Mouse (Mus musculus): Measurements from ENCODE around the gene Tusc2. TPM values are rescaled to one million over a fixed set of nuclear protein-coding genes. Genes with fewer than 3 reads are reported as not detected.
"Not testable (repeated sequence)": the region's sequence is repeated elsewhere in the genome, so short reads cannot be mapped to it uniquely, and the experiment has no call there.

Tusc2 gene
- polyA plus RNA-seq, 1 experiment from 2014 or later = 126 TPM

DNA sequence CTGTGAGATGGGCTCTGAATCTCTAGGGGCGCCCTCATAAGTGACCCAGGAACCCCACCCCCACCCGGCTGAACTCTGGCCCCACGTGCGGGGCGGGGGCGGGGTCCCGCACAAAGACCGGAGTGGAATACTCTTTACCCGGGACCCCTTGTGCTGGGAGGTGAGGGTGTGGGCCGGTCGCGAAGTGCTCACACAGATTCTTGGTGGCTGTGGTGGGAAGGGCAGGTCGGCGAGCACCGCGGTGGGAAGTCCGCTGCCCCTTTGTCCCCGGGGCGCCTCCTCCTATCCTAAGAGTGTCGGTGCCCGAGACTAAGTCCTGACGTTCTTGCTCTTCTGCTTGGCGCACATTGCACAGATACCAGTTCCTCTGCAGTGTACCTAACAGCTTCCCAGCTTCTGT lies 6.2 kb downstream of the Tusc2 start:
- Histone ChIP-seq H3K36me3 (ENCODE audit: control insufficient read depth, insufficient read depth, low read length) (peaks cover 27% of the 10 kb centered on the region), H3K4me2 (ENCODE audit: low read depth, low read length) (peak overlapping the region; percentile 95), H3K27ac (ENCODE audit: low read depth, low read length) (peak overlapping the region; percentile 85), H3K9ac (replicated peaks; ENCODE audit: low read depth, low read length) (peak overlapping the region; percentile 86), H3K4me1 (ENCODE audit: control insufficient read depth, insufficient read depth, low read length) (peaks cover 35% of the 10 kb centered on the region), H3K27me3 (ENCODE audit: control insufficient read depth, insufficient read depth, low read length) (no peaks in the 10 kb centered on the region), H3K9me3 (ENCODE audit: control insufficient read depth, low read length) (no peaks in the 10 kb centered on the region), H3K4me3 (ENCODE audit: low read depth, low read length) (peak overlapping the region; percentile 88)
- 1% methylated on average over 23 of the region's 23 CpGs for WGBS
- ATAC-seq (ENCODE audit: low read depth) = peak; percentile 21

DNA sequence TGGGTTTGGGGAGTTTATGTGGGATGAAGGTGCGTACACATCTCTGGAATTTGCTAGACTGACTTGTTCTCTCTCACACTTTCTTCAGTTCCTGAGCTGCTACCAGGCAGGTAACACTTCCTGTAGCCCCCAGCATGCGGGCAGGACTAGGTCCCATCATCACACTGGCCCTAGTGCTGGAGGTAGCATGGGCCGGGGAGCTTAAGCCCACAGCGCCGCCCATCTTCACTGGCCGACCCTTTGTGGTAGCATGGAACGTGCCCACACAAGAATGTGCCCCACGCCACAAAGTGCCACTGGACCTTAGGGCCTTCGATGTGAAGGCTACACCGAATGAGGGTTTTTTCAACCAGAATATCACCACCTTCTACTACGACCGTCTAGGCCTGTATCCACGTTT lies 7.0 kb downstream of the Tusc2 start:
- no peak overlapping the region for H3K27ac ChIP-seq (ENCODE audit: low read depth, low read length)
- no peaks in the 10 kb centered on the region for H3K9me3 ChIP-seq (ENCODE audit: control insufficient read depth, low read length)
- H3K4me2 ChIP-seq (ENCODE audit: low read depth, low read length) = peak overlapping the region; percentile 95
- H3K9ac ChIP-seq (replicated peaks; ENCODE audit: low read depth, low read length) = peak overlapping the region; percentile 86
- ATAC-seq (ENCODE audit: low read depth) = no peak
- H3K4me3 ChIP-seq (ENCODE audit: low read depth, low read length) = peak overlapping the region; percentile 88
- no peaks in the 10 kb centered on the region for H3K27me3 ChIP-seq (ENCODE audit: control insufficient read depth, insufficient read depth, low read length)
- peaks cover 35% of the 10 kb centered on the region for H3K4me1 ChIP-seq (ENCODE audit: control insufficient read depth, insufficient read depth, low read length)
- peaks cover 30% of the 10 kb centered on the region for H3K36me3 ChIP-seq (ENCODE audit: control insufficient read depth, insufficient read depth, low read length)
- WGBS = 50% methylated on average over 13 of the region's 13 CpGs

DNA sequence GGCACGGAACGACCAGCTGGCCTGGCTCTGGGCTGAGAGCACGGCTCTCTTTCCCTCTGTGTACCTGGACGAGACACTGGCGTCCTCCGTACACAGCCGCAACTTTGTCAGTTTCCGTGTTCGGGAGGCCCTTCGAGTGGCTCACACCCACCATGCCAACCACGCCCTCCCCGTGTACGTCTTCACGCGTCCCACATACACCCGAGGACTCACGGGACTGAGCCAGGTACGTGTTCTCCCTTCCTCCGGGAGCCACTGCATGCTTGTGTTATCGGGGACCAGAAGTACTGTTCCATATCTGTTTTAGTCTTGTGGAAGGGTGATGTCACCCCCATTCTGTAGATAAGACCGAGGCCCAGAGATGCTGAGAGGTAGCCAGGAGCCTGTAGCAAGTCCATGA lies 7.8 kb downstream of the Tusc2 start:
- no peak for ATAC-seq (ENCODE audit: low read depth)
- Histone ChIP-seq H3K4me2 (ENCODE audit: low read depth, low read length) (peak overlapping the region; percentile 95), H3K36me3 (ENCODE audit: control insufficient read depth, insufficient read depth, low read length) (peaks cover 24% of the 10 kb centered on the region), H3K9ac (replicated peaks; ENCODE audit: low read depth, low read length) (peak overlapping the region; percentile 21; the same call in 1 of the 2 replicates), H3K4me3 (ENCODE audit: low read depth, low read length) (peak overlapping the region; percentile 88; the same call in 1 of the 2 replicates), H3K9me3 (ENCODE audit: control insufficient read depth, low read length) (no peaks in the 10 kb centered on the region), H3K27me3 (ENCODE audit: control insufficient read depth, insufficient read depth, low read length) (no peaks in the 10 kb centered on the region), H3K27ac (ENCODE audit: low read depth, low read length) (no peak overlapping the region), H3K4me1 (ENCODE audit: control insufficient read depth, insufficient read depth, low read length) (peaks cover 35% of the 10 kb centered on the region)
- WGBS = 97% methylated on average over 21 of the region's 21 CpGs

DNA sequence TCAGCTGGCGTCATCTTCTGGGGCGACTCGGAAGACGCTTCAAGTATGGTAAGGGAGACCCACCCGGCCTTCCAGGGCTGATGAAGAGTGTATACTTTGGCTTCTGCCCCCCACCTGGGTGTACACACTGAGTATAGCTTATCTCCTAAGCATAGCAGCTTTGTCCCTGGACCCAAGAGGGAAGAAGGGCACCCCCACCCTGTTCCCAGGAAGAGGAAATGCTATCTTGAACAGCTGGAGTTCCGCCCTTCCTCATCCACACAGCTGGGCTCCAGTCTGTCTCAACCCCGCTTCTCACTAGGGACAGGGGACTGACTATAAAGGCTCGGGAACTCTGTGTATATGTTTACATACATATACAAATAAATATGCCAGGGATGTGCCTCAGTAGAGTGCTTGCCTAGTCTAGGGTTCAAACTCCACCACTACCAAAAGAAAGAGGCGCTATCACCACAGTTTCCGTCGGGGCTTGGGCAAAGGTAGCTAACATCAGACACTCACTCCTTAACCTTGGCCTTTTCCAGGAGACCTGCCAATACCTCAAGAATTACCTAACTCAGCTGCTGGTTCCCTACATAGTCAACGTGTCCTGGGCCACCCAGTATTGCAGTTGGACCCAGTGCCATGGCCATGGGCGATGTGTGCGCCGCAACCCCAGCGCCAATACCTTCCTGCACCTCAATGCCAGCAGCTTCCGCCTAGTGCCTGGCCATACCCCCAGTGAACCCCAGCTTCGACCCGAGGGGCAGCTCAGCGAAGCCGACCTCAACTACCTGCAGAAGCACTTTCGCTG lies 8.7 kb downstream of the Tusc2 start:
- ATAC-seq (ENCODE audit: low read depth) = no peak
- no peaks in the 10 kb centered on the region for H3K27me3 ChIP-seq (ENCODE audit: control insufficient read depth, insufficient read depth, low read length)
- no peak overlapping the region for H3K27ac ChIP-seq (ENCODE audit: low read depth, low read length)
- WGBS = 94% methylated on average over 22 of the region's 22 CpGs
- peaks cover 35% of the 10 kb centered on the region for H3K4me1 ChIP-seq (ENCODE audit: control insufficient read depth, insufficient read depth, low read length)
- no peak overlapping the region for H3K4me3 ChIP-seq (ENCODE audit: low read depth, low read length)
- H3K36me3 ChIP-seq (ENCODE audit: control insufficient read depth, insufficient read depth, low read length) = peaks cover 24% of the 10 kb centered on the region
- no peak overlapping the region for H3K9ac ChIP-seq (replicated peaks; ENCODE audit: low read depth, low read length)
- no peaks in the 10 kb centered on the region for H3K9me3 ChIP-seq (ENCODE audit: control insufficient read depth, low read length)
- H3K4me2 ChIP-seq (ENCODE audit: low read depth, low read length) = 0 out of 2 replicates have a peak overlapping the region, but pooled peaks have one; percentile 95

DNA sequence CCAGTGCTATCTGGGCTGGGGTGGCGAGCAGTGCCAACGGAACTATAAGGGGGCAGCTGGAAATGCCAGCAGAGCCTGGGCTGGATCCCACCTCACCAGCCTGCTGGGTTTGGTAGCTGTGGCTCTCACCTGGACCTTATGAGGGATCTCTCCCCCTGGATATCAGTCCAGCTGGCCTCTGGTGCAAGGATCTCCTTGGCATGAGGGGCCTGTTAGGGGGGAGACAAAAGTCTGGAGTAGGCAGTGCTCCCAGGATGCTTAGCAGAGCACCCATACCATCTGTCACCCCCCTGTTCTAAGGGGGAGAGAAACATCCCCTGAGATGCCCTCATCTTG lies 9.2 kb downstream of the Tusc2 start:
- no peaks in the 10 kb centered on the region for H3K27me3 ChIP-seq (ENCODE audit: control insufficient read depth, insufficient read depth, low read length)
- H3K36me3 ChIP-seq (ENCODE audit: control insufficient read depth, insufficient read depth, low read length) = peaks cover 24% of the 10 kb centered on the region
- H3K27ac ChIP-seq (ENCODE audit: low read depth, low read length) = no peak overlapping the region
- WGBS = 100% methylated on average over 2 of the region's 2 CpGs
- no peak overlapping the region for H3K4me2 ChIP-seq (ENCODE audit: low read depth, low read length)
- no peaks in the 10 kb centered on the region for H3K9me3 ChIP-seq (ENCODE audit: control insufficient read depth, low read length)
- no peak overlapping the region for H3K4me3 ChIP-seq (ENCODE audit: low read depth, low read length)
- H3K9ac ChIP-seq (replicated peaks; ENCODE audit: low read depth, low read length) = no peak overlapping the region
- peaks cover 31% of the 10 kb centered on the region for H3K4me1 ChIP-seq (ENCODE audit: control insufficient read depth, insufficient read depth, low read length)
- ATAC-seq (ENCODE audit: low read depth) = no peak

DNA sequence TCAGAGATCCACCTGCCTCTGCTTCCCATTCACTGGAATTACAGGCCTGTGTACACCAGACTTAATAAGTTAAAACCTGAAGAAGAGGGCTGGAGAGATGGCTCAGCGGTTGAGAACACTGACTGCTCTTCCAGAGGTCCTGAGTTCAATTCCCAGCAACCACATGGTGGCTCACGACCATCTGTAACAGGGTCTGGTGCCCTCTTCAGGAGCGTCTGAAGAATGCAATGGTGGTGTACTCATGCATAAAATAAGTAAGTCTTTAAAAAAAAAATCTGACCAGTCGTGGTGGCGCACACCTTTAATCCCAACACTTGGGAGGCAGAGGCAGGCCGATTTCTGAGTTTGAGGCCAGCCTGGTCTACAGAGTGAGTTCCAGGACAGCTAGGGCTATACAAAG lies 10.7 kb downstream of the Tusc2 start:
- not testable (repeated sequence) for H3K9me3 ChIP-seq (ENCODE audit: control insufficient read depth, low read length); H3K4me2 ChIP-seq (ENCODE audit: low read depth, low read length); H3K27ac ChIP-seq (ENCODE audit: low read depth, low read length); ATAC-seq (ENCODE audit: low read depth); H3K4me3 ChIP-seq (ENCODE audit: low read depth, low read length); H3K27me3 ChIP-seq (ENCODE audit: control insufficient read depth, insufficient read depth, low read length); H3K9ac ChIP-seq (replicated peaks; ENCODE audit: low read depth, low read length)
- peaks cover 24% of the 10 kb centered on the region for H3K36me3 ChIP-seq (ENCODE audit: control insufficient read depth, insufficient read depth, low read length)
- 84% methylated on average over 6 of the region's 6 CpGs for WGBS
- peaks cover 20% of the 10 kb centered on the region for H3K4me1 ChIP-seq (ENCODE audit: control insufficient read depth, insufficient read depth, low read length)

DNA sequence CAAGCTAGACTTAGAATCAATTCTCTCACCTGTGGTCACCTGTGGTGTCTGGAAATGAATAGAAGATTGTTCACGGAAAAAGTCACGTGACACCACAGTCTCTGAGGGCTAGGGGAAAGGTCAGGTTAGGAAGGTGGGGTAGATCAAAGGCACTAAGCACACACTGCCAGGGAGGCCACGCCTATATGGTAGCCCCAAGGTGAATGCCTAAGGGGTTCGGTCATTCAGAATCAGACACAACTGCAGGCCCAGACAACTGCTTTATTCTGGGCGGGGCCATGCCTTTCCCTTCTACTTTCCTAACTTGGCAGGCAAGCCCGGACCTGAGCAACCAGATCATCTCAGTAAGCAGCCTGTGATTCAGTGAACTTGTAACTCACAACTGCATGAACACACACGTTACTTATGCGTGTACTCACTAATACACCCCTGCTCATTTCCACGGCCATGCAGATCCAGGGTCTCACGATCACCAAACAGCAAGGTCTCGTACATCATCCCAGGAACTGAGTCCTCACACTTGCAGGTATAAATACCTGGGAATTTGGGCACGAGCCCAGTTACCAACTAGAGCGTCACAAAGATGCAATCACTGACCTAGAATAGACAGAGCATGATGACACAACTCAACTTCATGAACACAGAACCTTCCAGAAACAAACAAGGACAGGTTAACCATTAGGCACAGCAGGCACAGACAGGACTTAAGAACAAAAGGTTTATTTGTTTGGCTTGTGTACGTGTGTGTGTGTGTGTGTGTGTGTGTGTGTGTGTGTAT lies 12.7 kb downstream of the Tusc2 start:
- no peak overlapping the region for H3K4me3 ChIP-seq (ENCODE audit: low read depth, low read length)
- 91% methylated on average over 14 of the region's 14 CpGs for WGBS
- H3K9ac ChIP-seq (replicated peaks; ENCODE audit: low read depth, low read length) = no peak overlapping the region
- no peak overlapping the region for H3K27ac ChIP-seq (ENCODE audit: low read depth, low read length)
- no peak overlapping the region for H3K4me2 ChIP-seq (ENCODE audit: low read depth, low read length)
- no peaks in the 10 kb centered on the region for H3K27me3 ChIP-seq (ENCODE audit: control insufficient read depth, insufficient read depth, low read length)
- no peaks in the 10 kb centered on the region for H3K9me3 ChIP-seq (ENCODE audit: control insufficient read depth, low read length)
- H3K4me1 ChIP-seq (ENCODE audit: control insufficient read depth, insufficient read depth, low read length) = peaks cover 16% of the 10 kb centered on the region
- no peak for ATAC-seq (ENCODE audit: low read depth)
- H3K36me3 ChIP-seq (ENCODE audit: control insufficient read depth, insufficient read depth, low read length) = peaks cover 23% of the 10 kb centered on the region

DNA sequence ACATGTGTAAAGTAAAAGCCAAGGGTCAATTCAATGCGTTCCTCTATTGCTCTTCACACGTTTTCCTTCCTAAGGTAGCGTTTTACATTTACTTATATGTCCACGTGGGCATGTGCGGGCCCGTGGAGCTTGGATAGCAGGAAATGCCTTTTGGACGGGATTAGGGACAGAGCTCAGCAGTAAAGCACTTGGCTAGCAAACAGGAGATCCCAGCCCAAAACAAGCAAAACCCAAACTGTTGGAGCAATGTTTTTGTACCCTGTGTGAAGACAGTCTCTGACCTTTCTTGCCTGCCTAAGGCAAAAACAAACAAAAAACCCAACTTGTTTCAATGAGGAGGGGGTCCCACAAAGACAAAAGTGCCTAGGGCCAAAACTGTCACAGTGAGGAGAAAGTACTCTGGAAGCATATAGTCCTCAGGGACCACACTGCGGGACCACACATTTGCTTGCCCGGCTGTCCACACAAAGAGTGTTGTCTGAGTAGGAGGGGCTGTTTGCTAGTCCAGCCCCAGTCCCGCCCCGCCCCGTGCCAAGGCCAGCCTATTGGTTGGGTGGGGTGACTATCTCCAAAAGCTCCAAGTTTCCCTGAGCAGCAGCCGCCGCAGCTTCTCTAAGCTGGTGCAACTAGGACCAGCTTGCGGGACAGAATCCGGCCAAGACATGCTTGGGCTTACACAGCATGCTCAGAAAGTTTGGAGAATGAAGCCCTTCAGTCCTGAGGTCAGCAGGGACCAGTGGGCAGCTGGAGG lies 13.5 kb downstream of the Tusc2 start, which contains the start of gene Hyal1:
Hyal1 (plus strand) TSS at position 571 of the 751 bp plus-strand sequence.
- WGBS = 26% methylated on average over 16 of the region's 16 CpGs
- Histone ChIP-seq H3K9me3 (ENCODE audit: control insufficient read depth, low read length) (no peaks in the 10 kb centered on the region), H3K9ac (replicated peaks; ENCODE audit: low read depth, low read length) (no peak within 1 kb of the TSS), H3K4me2 (ENCODE audit: low read depth, low read length) (peak within 1 kb of the TSS; percentile 32), H3K27ac (ENCODE audit: low read depth, low read length) (no peak within 1 kb of the TSS), H3K36me3 (ENCODE audit: control insufficient read depth, insufficient read depth, low read length) (peaks cover 16% of the 10 kb centered on the region), H3K27me3 (ENCODE audit: control insufficient read depth, insufficient read depth, low read length) (no peaks in the 10 kb centered on the region), H3K4me3 (ENCODE audit: low read depth, low read length) (0 out of 2 replicates have a peak within 1 kb of the TSS, but pooled peaks have one; percentile 8), H3K4me1 (ENCODE audit: control insufficient read depth, insufficient read depth, low read length) (peaks cover 15% of the 10 kb centered on the region)
- peak; percentile 50; the same call in 1 of the 2 replicates for ATAC-seq (ENCODE audit: low read depth)
